Mouse (Mus musculus): ENCODE measurements around the gene Fzd5. TPM values are rescaled to one million over a fixed set of nuclear protein-coding genes. Genes with fewer than 3 reads are reported as not detected.

Gene Fzd5
- polyA plus RNA-seq, 1 experiment, result 1.3 TPM

DNA sequence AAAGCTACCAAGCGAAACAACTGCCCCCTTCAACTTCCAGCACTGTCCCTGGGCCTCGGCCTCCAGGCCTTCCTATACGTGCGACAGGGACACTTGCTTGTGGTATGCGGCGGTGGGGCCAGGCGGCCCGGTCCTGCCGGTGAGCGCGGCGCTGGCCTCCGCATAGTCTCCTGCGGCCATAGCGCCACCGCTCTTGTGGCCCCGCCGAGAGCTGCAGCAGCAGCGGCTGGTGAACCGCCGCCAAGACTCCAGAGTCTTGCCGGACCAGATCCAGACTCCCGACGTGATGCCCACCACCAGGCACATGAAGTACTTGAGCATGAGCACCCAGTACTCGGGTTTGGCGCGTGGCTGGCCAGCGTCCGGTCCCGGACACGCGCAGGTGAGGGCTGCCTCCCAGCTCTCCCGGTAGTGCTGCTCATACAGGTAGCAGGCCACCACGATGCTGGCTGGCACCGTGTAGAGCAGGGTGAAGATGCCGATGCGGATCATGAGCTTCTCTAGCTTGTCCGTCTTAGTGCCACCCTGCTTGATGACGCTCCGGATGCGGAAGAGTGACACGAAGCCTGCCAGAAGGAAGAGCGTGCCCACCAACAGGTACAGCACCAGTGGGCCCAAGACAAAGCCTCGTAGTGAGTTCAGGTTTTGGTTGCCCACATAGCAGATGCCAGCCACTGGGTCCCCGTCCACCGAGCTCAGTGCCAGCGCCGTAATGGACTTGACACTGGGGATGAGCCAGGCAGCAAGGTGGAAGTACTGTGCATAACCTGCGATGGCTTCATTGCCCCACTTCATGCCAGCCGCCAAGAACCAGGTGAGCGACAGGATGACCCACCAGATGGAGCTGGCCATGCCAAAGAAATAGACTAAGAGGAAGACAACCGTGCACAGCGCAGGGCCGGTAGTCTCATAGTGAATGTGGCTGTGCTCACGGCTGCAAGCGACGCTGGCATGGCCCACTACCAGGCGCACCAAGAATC, 2.5 kb downstream of the Fzd5 start:
- DNase-seq (ENCODE audit: extremely low spot score in 1 of 2, low spot score in 1 of 2), result no peak

DNA sequence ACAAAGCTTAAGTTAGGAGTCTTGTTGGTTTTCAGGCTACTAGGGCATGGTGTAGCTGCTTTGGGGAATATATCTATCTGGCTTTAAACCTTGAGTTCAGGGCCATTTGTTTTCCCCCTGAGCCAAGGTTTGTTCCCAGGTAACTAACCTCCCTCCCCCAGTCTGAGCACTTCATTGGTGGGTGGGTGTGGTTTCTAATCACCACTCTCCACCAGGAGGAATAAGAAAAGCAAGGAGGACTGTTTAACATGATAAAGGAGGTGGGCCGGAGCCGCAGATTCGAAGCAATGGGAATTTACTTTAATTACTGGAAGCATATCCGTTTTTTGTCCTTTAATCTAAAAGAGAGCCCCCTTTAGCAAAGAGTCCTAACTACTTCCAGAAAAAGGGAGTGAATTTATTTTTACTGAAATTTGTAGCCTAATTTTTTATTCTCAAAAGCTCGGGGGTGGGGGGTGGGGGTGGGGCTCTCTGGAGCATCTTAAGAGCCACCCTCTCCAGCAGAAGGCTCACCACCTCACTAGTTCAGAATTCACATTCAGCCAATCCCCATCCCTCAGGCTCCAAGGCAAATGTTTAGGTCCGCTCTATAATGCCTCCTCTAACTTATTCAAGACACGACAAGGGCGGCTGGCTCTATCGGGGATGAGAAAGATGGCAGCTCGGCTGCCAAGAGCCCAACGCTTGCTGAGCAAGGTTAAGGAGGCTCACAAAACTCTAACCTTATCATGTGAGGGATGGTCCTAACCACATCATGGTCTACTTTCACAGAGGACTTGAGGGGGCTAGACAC, 3.9 kb downstream of the Fzd5 start:
- DNase-seq (ENCODE audit: extremely low spot score in 1 of 2, low spot score in 1 of 2), result no peak

- DNase-seq (ENCODE audit: extremely low spot score in 1 of 2, low spot score in 1 of 2), result no peak
These were observed 4.8 kb downstream of the Fzd5 start for GRCm38 (mm10) chr1:64732637-64733200.

GRCm38 (mm10) chr1:64732161-64732560, 5.4 kb downstream of the Fzd5 start:
- no peak for DNase-seq (ENCODE audit: extremely low spot score in 1 of 2, low spot score in 1 of 2)

DNA sequence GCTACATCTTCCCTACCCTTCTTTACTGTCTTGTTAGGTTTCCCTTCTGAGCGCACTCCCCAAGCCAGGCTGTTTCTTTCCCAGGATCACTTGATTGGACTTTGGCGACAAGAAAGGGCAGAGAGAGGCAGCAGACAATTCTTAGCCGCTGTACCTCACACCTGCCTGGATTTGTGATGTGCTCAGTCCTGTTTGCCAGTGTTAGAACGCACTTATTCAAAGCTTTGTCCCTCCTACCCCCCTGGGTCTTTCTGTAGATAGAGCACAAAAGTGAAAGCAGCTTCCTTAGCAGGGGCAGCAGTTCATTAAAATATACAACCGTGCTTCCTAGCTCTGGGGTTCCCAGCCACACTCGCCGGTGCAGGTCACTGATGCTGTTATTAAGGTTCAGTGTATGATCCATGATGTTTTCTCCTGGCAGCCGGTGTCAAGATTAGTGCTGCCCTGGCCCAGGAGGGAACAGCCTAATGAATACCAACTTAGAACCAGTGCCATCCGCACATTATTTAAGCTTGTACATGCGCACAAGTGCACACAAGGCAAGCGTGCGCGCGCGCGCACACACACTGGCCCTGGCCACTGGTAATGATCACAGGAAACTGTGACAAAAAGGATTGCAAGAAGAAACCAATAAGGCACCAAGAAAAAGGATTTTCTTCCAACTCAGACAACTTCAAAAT, 6.1 kb downstream of the Fzd5 start:
- DNase-seq (ENCODE audit: extremely low spot score in 1 of 2, low spot score in 1 of 2), result no peak

GRCm38 (mm10) chr1:64730046-64730445, 7.5 kb downstream of the Fzd5 start:
- no peak for DNase-seq (ENCODE audit: extremely low spot score in 1 of 2, low spot score in 1 of 2)

GRCm38 (mm10) chr1:64721034-64721587, 16.4 kb downstream of the Fzd5 start:
- DNase-seq (ENCODE audit: extremely low spot score in 1 of 2, low spot score in 1 of 2), result no peak

DNA sequence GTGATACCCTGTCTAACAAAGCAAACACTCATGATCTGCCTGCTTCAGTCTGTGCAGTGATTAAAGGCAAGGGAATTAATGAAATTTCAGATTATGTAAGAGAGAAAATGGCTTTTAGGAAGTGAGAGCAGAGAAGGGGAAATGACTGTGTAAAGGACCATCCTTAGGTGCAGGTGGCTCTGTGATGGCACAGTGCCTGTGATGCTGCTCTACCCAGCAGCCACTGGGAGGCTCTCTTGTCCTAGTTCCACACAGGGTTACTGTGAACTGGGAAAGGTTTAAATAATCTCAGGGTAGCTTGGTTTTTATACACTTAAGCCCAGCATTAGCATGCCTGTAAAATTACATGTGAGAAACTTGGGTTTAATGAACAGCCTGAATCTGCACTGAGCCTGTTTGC, 20.0 kb downstream of the Fzd5 start:
- peak in 1 of 2 experiments; percentile 77 for DNase-seq (ENCODE audit: extremely low spot score in 1 of 2, low spot score in 1 of 2)

DNA sequence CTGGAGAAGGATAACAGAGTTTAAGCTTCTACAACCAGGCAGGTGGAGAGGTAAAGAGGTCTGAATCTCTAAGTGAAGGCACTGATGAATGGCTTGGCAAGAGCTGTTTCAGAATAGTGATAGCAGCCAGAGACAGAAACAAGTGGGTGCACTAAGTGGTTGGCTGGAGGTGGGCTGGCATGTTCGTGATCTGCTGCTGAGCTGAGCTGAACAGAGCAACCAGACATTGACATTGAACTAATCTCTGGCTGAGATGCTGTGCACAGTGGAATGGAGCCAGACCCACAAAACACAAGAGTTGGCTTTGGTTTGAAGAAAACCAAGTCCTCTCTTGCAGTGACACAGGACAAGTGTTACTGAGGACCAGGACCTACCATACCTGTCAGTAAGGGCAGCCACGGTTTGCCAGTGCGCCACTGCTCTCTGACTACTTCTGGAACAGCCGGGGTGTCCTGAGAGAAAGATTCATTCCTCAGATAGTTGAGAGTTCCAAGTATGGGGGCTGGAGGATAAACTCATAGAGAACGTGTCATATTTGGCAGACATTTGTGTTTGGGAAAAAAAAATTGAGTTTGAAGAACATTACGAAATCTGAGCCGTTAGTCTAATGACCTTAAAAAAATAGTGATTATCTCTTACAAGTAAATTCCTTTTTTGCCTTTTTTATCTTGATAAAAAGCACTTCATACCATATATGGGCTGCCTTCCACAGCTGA, 20.8 kb downstream of the Fzd5 start:
- peak in 1 of 2 experiments; percentile 40 for DNase-seq (ENCODE audit: extremely low spot score in 1 of 2, low spot score in 1 of 2)

DNA sequence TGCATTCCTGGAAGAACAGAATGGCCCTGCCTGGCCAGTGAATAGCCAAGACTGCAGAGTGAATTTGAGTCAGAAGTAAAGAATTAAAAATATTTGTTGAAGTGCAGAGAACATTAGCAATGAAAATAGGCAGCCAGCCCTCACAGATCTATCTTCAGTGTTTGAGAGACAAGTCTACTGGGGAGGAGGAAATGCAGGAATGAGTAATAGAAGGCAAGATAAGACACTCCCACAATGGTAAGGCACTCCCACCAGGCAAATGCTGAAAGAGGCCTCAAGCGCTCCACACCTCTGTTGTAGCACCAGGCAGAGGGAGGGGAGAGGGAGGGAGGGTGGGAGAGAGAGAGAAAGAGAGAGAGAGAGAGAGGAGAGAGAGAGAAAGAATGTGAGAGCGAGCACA, 22.1 kb downstream of the Fzd5 start:
- no peak for DNase-seq (ENCODE audit: extremely low spot score in 1 of 2, low spot score in 1 of 2)

- DNase-seq (ENCODE audit: extremely low spot score in 1 of 2, low spot score in 1 of 2), result no peak
These were observed 25.4 kb downstream of the Fzd5 start for GRCm38 (mm10) chr1:64712006-64712760.

- DNase-seq (ENCODE audit: extremely low spot score in 1 of 2, low spot score in 1 of 2), result peak in 1 of 2 experiments; percentile 42
These were observed 27.7 kb downstream of the Fzd5 start for GRCm38 (mm10) chr1:64709891-64710290.

DNA sequence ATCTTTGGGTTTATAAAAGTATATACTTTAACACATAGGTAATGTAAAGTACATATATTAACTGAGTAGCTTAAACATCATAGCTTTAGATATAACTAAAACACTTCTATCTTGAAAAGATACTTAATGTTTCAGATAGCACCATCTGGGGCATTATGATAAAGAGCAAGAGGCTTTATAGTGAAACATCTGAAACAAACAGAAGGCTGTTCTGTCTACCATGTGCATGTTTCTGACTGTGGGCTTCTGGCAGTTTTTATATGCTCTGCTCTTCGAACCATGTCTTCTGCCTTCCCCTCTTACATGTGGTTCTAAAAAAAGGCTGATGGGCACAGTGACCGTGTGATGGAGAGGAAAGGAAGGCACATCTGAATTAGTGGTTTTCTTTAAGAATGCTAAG, 30.9 kb downstream of the Fzd5 start:
- no peak for DNase-seq (ENCODE audit: extremely low spot score in 1 of 2, low spot score in 1 of 2)

DNA sequence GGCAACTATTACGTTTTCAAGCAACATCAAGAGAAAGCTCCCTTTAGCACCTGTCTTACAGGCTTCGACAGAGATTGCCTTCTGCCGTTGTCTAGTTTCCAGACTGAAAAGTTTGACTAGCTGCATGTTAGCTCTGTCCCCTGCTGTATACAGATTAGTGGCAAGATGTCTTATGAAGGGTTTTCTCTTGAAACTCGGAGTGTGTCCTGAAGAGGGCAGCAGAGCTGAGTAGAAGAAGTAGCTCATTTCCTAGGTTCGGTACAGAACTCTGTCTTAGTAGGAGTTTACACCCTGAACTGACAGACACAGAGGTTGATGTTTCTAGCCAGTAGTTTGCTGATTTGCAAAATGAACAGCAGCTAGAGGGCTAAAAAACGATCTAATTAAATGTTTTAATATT, 32.3 kb downstream of the Fzd5 start:
- DNase-seq (ENCODE audit: extremely low spot score in 1 of 2, low spot score in 1 of 2), result peak; percentile 49 to 88

DNA sequence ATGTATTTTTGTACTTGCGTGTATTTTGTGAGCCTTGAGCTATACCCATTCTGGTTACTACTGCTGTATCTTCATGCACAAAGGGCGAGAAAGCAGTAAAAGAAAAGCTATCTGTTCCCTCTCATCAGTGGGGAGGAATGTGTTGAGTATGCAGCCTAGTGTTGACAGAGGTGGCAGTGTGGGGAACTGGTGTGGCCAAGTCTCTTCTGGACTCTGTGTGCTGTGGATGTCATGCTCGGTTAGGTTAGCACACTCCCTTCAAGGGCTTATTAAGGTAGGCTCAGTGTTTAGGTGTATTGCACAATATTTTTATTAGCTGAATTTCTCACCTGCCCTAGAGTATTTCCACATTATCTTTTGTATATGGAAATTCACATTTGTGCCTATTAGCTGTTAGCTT, 35.8 kb downstream of the Fzd5 start:
- DNase-seq (ENCODE audit: extremely low spot score in 1 of 2, low spot score in 1 of 2), result no peak

- DNase-seq (ENCODE audit: extremely low spot score in 1 of 2, low spot score in 1 of 2), result no peak
These were observed 42.4 kb downstream of the Fzd5 start for GRCm38 (mm10) chr1:64695156-64695555.

DNA sequence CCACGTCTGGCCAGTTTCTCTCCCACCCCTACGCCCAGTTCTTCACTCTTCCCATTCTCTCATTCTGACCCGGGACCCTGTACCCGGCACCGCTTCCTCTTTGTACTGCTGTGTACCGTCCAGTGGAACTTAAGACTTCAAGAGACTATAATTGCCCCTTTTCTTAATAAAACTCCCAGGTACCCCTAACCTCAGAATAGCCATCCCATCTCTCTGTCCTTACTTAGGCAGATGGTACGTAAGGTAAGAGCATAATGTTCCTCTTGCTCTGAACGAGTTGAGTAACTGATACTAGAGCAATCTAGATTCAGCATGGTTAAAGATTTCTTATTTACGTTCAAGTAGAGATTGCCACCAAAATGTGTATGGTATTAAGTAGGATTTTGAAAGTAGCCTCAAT, 46.0 kb downstream of the Fzd5 start:
- DNase-seq (ENCODE audit: extremely low spot score in 1 of 2, low spot score in 1 of 2), result no peak

DNA sequence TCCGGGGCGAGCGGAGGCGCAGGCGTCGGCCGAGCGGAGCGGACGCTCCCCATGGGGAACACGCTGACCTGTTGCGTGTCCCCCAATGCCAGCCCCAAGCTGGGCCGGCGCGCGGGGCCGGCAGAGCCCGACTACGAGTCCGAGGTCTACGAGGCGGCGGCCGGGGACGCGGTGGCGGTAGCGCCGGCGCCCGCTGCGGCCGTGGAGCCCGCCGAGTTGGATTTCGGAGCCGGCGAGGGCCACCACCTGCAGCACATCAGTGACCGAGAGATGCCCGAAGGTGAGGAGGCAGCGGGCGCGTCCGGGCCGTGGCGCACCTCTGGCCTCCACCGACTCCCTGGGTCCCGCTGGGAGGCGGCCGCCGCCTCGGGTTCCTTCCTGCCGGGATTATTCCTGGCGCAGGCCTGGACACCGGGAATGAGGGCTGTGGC, 46.4 kb downstream of the Fzd5 start:
- no peak for DNase-seq (ENCODE audit: extremely low spot score in 1 of 2, low spot score in 1 of 2)
